Mouse (Mus musculus): ENCODE data around the gene Pgf.
"Not testable (repeated sequence)": the region's sequence is repeated elsewhere in the genome, so short reads cannot be mapped to it uniquely, and the experiment has no call there.

Gene Pgf

DNA sequence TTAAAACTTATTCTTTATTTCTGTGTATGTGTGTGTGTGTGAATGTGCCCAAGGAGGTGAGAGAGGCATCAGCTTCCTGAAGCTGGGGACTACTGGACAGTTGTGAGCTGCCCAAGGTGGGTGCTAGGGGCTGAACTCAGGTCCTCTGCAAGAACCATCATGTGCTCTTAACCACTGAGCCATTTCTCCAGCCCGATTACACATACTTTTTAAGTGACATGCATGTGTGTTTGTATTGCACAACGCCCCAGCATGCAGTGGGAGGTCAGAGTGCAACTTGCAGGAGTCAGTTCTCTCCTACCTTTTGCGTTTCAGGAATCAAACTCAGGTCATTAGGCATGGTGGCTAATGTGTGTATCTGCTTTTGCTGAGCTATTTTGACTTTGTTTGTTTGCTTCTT is 24.6 kb downstream of the Pgf start:
- no peak for DNase-seq

DNA sequence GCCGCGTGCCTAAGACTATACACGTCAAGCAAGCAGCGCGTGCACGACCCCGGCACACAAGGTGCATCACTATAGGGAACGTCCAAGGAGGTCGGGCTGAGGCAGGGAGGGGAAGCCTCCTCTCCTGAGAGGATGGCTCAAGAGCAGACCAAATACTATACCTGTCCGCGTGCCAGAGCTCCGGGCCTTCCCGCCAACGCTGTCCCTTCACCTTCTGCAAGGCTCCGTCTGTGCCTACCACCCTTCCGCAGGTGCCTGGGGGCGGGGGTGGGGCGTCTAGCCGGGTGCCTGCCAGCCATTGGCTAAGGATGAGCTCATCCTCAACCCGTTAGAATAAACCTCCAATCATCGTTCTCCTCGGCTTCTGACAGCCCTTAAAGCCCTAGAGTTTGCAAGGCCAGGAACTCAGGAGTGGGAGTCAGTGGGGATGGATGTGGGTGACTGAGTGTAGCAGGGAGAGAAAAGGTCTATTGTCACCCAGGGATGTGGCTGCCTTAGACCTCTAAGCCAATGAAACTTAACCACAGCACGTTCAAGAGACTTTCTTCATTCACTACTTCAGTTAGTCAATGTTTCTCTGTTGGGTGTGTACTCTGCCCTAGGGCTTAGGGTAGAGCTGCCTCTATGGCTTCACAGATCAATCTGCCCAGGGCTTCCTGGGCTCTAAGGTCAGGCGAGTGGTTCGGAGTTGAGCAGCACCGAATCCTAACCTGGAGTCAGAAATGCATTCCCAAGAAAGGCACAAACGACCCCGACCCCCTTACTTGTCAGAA is 26.4 kb downstream of the Pgf start, which contains the start of gene Rps6kl1:
Rps6kl1 (minus strand) TSS at position 263 of the 773 bp plus-strand sequence.
- peak; percentile 70 for DNase-seq

DNA sequence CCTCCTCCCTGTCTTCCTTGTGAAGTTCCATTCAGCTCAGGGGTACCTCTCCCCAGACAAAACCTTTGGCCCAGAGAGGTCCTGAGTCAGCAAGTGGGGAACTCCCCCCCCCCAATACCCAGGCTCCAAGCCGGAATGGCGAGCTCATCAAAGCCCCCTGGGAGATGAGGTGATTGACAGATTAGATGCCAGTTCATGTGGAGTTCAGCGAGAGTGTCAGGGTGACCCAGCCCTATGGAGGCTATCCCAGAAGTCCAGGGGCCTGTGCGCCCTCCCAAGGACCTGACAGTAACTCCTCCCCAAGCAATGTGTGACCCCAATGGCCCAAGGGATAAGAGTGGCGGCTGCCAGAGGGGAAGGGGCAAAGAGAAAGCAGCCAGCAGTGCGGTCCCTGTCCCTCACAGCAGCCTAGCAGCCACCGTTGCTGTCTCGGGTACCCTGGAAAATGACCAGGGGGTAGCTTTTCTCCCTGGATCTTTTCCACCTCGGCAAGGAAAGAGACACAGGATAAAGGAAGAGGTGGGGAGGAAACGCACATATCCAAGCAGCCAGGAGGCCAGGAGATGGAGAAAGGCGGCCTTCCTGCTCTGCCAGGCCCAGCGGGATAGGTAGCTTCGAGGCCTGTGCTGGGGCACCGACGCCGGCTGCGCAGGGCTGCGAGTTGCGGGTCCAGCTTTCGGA is 27.1 kb downstream of the Pgf start:
- no peak for DNase-seq

DNA sequence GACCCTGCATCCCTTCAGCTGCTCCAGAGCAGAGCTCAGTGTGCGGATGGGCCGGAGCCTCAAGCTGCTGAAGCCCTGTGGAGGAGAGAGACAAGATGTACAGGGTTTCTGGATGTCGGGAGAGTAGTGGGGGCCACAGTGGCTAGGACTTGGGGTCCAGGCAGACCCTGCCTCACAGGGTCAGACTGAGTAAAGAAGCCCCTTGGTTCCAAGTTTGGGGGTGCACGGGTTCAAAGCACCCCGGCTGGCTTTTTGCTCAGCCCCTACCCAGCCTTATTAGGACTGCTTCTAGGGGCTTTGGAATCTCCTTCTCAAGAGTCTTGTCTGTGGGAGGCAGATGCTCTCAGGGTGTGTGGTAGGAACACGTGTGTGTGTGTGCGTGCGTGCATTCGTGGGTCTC is 30.7 kb downstream of the Pgf start:
- DNase-seq, result no peak

DNA sequence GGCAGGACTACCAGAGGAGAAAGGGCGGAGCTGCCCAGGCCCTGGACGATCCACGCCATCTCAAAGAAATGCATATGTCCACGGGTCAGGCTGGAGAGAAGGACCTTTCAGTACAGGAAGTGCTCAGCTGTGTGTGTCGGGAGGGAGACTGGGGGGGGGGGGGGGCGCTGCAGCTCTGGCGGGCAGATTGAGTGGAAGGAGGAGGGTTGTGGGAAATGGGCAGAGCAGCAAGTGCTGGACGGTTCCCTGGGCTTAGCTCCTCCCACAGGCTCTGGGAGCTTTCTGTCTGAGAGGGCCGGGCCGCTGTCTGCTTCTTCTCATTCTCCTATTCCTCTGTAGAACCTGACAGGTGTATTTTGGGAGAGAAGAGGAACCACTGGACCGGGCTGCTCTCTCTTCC is 31.2 kb downstream of the Pgf start:
- peak; percentile 16 for DNase-seq

DNA sequence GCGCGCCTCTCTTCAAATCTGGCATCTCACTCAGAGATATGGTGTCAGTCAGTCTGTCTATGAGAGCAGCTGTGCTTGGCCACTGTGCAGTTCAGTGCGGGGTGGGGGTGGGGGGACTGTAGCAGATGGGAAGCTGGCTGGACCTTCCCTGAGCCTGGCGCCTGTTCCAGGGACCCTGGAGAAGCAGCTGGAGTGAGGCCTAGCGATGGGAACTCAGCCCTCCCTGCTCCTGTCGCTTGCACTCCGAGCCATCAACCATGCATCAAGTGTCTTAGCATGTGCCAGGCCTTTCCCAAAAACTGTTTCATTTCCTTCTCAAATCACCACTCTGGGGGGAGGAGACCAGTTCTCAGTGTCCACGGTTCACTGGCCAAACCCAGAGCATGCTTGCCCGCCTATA is 32.0 kb downstream of the Pgf start:
- no peak for DNase-seq

DNA sequence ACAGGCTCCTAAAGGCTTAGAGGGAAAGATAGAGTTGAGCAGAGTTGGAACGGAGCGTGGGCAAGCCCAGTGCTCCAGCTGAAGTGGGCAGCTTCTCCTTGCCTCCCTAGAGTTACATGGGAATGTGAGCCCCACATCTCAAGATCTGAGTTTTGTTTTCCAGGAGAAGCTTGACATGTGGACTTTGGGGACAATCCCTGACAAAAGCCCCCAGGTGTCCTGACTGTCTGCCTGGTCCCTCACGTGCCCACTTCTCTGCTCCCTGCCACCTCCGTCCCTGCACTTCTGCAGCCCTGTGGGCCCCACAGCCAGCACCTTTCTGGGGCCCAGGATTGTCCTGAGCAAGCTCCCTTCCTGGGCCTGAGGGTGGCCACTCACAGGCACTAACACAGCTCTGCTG is 32.8 kb downstream of the Pgf start:
- no peak for DNase-seq

DNA sequence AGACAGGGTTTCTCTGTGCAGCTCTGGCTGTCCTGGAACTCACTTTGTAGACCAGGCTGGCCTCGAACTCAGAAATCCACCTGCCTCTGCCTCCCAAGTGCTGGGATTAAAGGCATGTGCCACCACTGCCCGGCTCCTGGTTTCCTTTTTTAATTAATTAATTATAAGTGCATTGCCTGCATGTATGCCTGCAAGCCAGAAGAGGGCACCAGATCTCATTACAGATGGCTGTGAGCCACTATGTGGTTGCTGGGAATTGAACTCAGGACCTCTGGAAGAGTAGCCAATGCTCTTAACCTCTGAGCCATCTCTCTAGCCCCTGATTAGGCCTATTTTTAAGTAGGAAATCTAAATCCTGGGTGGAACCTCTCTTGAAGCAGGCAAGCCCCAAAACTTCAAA is 33.3 kb downstream of the Pgf start:
- not testable (repeated sequence) for DNase-seq

DNA sequence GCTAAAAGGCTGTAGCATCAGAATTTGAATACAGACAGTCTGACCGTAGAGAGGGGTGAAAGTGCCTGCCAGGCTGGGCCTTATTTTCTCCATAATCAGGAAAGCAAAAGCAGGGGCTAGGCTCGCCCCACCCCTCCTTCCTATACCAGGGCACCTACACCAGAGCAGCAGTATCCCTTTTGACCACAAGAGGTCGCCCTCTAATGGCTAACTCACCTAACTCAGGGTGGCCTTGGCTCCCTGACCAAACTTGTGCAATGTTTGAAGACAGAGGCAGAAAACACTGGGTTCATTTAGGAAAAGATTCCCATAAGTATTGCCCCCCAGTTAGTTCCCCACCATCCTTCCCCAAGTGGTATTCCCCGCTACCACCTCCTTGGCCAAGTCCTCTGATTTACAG is 34.8 kb downstream of the Pgf start:
- DNase-seq, result peak; percentile 80

DNA sequence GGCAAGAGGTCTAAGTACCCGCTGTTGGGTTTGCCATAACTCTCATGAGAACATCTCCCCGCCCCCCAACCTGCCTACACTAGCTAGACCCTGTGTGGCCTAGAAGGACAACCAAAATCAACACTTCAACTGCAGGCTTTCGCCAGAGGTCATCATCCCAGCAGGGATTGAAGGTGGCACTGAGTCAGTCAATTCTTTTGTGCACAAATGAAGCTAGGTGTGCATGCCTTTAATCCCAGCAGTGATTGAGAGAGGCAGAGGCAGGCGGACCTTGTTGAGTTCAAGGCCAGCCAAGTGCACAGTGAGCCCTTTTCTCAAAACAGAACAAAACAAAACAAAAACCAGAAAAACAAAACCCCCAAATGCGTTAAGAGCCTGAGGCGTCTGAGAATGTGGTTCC is 36.5 kb downstream of the Pgf start:
- no peak for DNase-seq

DNA sequence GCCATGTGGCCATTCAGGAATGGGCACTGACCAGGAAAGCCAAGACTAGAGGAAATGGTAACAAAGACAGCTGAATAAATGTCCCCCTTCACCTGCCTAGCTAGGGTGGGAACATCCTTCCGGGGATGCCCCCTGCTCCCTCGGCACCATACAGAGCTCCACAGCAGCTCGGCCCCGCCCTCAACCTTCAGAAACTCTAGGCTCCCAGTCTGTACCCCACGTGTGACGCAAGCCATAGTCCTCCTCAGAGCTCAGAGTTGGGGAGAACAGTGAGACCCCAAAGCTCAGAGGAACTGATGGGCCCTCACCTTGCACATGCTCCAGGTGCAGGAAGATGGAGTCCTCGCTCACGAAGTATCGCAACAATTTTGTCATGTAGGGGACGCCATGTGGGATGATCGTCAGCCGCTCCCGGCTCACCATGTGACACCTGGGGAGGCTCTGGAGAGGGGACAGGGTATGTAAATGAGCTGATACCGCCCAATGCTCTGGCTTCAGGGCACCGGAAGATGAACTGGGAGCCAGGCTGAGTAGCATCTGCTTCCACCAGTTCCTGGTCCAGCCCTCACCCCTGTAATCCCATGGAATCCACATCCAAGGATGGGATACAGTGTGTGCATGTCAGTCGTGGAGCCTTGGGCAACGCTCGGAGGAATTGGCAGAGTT is 37.4 kb downstream of the Pgf start:
- DNase-seq, result no peak

DNA sequence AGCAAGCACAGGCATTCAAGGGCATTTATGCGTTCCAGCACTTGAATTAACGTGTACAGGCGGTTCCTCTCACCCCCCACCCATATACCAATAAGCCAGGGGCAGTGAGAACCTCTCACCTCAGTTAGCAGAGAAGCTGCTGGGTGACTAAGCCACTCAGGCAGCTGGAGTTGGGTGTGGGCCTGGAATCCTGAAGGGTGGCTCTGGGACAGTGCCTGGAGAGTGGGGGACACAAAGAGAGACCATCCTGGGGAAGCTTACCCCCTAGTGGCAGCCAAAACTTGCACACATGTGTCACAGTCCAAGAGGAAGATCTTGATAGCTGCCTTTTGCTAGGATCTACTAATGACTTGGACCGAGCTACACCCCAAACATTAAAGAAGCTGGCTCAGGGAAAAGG is 41.0 kb downstream of the Pgf start:
- no peak for DNase-seq

DNA sequence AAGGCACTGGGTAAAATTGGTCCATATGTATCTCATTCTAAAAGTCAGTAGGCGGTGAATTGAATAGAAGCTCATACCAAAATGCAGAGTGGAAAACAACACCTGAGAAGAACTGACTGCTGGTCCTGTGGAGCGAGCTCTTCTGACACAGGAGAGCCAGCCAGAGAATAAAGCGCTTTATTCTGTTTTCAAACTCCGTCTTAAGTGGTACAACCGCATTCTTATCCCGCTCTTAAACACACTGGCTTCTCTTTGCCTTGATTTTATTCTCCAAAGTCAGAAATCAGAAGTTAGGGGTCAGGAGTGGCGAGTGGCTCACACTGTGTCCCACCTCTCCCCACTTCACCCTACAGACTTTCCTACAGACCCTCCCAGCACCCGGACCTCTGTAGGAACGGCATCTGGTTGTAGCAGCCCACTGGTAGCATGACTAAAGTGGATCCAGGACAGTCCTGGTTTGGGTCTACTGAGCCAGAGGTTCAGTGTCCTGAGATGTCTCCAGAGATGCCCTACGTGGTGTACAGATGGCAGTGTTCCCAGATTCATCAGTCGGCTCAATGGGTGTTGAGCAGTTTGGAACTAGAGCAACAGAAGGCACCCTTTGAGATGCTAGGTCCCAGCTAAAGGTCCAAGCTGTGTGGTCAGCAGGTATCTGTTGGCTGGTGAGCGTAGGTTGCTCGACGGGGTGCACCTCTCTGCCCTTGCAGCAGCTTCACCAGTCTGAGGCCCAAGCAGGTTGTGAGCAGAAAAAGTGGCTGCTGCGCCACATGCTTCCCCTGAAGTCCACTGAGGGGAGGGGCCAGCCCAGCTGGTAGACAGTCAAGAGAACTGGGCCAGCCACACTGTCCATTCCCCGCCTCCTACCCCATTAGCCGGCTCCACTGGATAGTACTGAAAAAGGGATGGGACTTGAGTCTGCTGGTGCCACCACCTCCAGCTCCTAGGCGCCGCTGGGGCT is 41.8 kb downstream of the Pgf start:
- no peak for DNase-seq

DNA sequence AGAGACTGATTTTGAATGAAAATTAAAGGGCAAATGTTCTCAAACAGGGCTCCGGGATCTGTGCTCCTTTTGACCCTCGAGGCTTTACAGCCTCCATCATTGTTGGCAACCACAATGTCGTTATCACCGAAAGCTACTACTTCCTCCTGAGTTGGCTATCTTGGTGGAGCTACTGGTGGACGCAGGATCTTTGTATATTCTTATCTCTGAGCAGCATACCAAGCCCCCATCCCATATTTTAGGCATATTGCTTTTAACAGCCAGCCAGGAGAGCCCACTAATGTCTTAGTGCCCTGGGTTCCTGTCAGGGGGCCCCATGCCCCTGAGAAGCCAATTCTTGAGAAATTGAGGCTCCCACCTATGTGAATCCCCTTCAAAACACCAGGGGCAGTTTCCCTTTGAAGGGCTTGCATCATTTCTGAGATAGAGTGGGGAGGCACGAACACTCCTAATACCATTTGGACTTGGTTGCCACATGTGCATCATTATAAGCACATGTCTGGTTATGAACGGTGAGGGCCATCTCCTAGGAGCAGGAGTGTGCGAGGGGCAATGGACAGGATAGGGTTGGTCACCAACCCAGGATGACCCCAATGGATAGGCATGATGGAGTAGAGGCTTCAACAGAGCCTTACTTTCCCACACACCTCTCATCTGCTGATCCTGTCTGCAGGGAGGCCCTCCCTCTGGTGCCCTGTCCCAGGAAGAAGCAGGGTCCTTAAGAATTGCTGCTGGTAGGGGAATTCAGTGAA is 43.4 kb downstream of the Pgf start:
- DNase-seq, result no peak

DNA sequence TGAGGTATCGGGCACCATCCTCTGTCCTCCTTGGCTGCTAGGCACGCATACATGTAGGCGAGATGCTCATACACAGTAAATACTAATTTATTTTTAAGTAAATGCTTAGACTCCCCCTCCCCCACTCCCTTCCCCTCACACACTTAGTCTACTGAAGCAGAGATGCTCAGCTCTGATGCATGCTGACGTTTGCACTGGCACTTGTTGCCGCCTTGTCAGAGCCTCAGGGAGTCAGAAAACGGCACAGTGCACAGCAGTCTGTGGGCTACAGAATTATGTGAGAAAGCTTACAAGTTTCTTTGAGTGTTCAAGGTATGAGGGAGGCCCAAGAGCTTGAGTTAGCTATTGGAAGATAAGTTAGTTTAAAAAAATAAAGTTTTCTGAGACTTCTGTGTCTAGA is 46.2 kb downstream of the Pgf start:
- no peak for DNase-seq

DNA sequence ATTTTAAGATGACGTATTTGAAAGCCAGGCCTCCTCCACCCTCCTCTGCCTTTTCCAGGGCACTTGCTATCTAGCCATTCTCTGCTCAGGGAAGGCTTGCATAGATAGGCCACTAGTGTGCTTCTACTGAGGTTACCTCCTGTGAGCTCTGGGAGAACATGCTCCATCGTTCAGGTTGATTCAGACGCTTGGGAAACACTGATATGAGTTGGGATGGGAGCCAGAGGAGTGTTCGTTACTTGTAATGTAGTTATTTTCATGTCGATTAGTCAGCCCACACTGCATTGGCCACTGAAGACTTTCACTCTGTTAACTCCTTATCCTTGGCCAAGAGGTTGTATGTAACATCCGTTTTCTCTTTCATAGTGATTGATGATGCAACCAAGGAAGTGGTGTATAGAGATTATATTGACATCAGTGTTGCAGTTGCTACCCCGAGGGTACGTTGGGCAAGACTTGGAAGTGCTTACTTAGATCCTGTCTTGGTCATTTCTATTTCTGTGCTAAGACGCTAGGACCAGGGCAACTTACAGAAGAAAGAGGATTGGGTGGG is 48.1 kb downstream of the Pgf start:
- DNase-seq, result no peak

DNA sequence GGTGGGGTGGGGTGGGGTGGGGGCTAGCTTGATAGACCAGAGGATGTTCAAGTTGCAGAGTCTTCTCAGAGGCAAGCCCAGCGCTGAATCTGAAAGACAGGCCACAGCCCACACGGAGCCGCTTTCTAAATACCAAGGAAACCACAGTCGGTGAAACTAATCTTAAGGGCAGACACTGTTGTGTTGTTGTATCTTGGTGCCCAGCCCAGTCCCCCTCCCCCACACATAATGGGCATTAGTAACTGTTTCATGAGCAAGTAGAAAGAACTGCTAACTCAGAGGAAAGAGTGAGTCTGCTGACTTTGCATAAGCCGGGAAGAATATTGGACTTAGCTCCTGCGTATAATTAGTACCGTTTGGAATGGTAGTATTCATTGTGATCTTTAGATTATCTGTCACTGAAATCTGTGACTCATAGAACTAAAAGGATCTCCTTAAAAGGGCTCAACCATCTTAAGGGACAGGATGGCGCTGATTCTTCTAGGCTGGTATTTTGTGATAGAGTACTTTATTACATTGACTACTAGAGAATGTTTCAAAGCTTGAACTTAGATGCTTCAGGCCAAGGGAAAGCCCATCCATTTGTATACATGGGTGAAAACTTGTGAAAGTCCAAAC is 50.5 kb downstream of the Pgf start:
- DNase-seq, result no peak

DNA sequence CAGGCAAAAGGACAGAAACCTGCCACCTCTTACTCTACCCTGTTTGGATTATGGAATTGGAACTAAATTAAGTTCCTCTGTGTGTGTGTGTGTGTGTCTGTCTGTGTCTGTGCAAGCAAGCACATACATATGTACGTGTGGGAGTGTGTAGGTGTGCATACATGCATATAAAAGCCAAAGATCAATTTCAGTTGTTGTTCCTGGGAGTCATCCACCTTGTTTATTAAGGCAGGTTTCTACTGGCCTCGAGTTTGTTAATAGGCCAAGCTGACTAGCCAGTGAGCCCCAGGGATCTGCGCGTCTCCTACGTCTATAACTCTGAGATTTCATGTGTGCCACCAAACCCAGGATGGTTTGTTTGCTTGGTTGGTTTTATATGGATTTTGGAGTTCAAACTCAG is 52.8 kb downstream of the Pgf start:
- DNase-seq, result no peak

DNA sequence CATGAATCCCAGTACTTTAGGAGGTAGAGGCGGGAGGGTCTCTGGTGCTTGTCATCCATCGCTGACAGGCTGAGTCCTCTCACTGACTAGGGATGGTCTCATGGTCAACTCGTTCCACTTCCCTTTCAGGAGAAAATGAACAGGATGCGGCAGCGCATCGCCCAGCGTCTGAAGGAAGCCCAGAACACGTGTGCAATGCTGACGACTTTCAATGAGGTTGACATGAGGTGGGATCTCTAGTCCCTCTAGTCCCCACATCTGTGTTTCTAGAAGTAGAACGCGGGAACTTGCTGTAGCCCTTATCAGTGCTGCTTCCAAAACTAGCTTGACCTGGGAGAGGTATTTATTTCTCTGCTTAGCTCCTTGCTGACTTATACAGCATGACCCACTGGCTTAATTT is 53.9 kb downstream of the Pgf start:
- no peak for DNase-seq

DNA sequence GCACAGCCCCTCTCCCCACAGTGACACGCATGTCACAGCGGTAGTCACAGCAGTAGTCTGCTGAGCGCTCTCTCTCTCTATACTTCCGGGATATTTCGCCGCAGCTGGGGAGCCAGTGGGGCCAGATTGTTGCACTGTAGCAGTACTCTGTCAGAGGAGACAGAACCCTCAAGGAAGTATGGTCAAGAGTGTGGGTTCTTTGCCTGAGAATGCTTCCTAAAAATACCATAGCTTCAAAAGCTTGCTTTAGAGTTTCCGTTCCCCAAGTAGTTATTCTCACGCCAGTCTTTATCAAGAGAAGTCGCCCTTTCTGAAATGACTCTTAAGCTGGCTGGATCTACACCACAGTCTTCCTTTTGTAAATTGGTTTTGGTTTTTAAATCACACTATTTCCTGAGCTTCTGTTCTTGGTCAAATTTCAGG is 54.5 kb downstream of the Pgf start:
- no peak for DNase-seq

DNA sequence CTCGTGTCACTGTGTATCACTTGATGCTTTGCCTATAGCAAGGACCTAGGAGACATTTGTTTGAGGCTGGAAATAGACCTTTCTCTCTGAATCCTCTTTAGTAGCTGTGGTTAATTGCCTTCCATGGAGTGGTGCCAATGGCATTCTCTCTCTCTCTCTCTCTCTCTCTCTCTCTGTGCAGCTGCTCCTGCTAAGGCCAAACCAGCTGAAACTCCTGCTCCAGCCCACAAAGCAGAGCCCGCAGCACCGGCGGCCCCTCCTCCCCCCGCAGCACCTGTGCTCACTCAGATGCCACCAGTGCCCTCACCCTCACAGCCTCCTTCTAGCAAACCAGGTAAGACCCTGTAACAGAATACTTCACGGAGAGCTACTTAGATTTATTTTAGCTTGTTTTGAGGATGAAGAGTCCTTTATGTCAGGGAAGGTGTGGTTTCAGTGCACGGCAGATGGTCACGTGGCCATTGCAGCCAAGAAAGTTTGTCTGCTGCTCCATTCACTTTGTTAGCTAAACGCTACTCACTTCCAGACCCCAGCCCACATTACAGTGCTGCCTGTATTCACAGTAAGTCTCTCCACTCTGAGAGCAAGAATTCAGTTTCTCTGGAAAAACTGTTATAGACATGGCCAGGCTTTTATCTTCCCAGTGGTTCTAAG is 55.7 kb downstream of the Pgf start:
- DNase-seq, result no peak
